Mouse (Mus musculus): Measurements from ENCODE around the gene Tmem53. TPM values are rescaled to one million over a fixed set of nuclear protein-coding genes. Genes with fewer than 3 reads are reported as not detected.

Gene Tmem53
- polyA plus RNA-seq, 1 experiment from 2014 or later = 8.3 TPM

DNA sequence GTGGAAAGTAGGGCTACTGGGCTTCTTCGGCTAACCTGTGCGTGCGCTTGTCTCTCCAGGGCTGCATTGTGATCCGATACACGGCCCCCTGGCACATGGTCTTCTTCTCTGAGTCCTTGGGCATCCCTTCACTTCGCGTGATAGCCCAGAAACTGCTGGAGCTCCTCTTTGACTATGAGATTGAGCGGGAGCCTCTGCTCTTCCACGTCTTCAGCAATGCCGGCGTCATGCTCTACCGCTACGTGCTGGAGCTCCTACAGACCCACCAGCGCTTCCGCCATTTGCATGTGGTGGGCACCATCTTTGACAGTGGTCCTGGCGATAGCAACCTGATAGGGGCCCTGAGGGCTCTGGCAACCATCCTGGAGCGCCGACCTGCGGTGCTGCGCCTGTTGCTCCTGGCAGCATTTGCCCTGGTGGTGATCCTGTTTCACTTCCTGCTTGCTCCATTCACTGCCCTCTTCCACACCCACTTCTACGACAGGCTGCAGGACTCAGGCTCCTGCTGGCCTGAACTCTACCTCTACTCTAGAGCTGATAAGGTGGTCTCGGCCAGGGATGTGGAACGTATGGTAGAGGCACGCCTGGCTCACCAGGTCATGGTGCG, 16.2 kb downstream of the Tmem53 start:
- Histone ChIP-seq H3K4me3 (ENCODE audit: low read depth, low read length) (no peak overlapping the region), H3K4me1 (replicated peaks; ENCODE audit: control insufficient read depth, insufficient read depth, low read length) (peaks cover 11% of the 10 kb centered on the region; the same call in 1 of the 2 replicates), H3K36me3 (ENCODE audit: control insufficient read depth, insufficient read depth, low read length) (peaks cover 17% of the 10 kb centered on the region), H3K4me2 (ENCODE audit: low read length) (no peak overlapping the region), H3K9me3 (ENCODE audit: control insufficient read depth, low read length) (no peaks in the 10 kb centered on the region), H3K27ac (ENCODE audit: low read depth) (no peak overlapping the region), H3K9ac (ENCODE audit: low read length) (no peak overlapping the region), H3K27me3 (replicated peaks; ENCODE audit: control insufficient read depth, insufficient read depth, low read length) (no peaks in the 10 kb centered on the region)
- ATAC-seq (replicated peaks; ENCODE audit: low FRiP score, low TSS enrichment, low read depth) (no peak), DNase-seq (ENCODE audit: low spot score) (no peak)
- 87% methylated on average over 25 of the region's 25 CpGs for WGBS

DNA sequence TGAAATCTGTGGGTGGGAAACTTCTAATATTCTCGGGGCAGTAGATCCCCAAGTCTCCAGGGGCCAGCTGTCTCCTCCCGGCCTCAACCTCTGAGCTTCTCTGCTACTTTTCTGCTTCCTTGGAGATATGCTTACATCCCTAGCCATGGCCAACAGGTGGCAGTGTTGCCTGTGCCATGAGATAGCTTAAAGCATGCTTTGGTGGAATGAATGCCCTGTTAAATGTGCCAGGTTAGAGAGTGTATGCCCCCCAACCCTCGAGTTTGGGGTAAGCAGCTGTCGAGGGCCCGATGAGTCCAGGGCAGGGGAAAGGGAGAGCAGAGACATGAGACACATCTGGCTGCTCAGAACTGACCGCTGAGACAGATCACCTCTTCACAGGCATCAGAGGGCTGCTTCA, 18.5 kb downstream of the Tmem53 start:
- peaks cover 10% of the 10 kb centered on the region for H3K9me3 ChIP-seq (ENCODE audit: control insufficient read depth, low read length)
- ATAC-seq (replicated peaks; ENCODE audit: low FRiP score, low TSS enrichment, low read depth) (peak; percentile 45; the same call in 1 of the 2 replicates), DNase-seq (ENCODE audit: low spot score) (peak; percentile 93)
- no peaks in the 10 kb centered on the region for H3K27me3 ChIP-seq (replicated peaks; ENCODE audit: control insufficient read depth, insufficient read depth, low read length)
- no peak overlapping the region for H3K4me3 ChIP-seq (ENCODE audit: low read depth, low read length)
- peaks cover 36% of the 10 kb centered on the region for H3K36me3 ChIP-seq (ENCODE audit: control insufficient read depth, insufficient read depth, low read length)
- H3K27ac ChIP-seq (ENCODE audit: low read depth) = no peak overlapping the region
- no peak overlapping the region for H3K9ac ChIP-seq (ENCODE audit: low read length)
- peaks cover 12% of the 10 kb centered on the region; the same call in 1 of the 2 replicates for H3K4me1 ChIP-seq (replicated peaks; ENCODE audit: control insufficient read depth, insufficient read depth, low read length)
- no peak overlapping the region for H3K4me2 ChIP-seq (ENCODE audit: low read length)
- 12% methylated on average over 6 of the region's 6 CpGs for WGBS

DNA sequence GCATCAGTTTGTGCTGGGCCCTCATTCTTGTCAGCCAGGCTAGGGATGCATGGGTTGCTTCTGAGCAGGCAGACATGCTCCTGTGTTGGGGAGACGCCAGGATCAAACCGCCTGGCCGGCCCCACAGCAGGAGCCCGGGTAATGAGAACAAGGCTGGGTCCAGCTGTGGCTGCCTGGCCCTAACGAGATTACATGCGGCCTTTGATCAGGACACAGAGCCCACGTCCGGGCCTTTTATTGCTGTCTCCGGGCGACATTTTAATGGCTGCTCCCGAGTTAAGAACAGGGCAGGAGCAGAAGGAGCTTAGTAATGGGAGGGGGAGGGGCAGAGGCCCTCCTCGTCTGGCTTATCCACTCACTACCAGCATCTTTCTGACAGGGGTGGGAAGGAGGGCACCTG, 20.7 kb downstream of the Tmem53 start:
- H3K27me3 ChIP-seq (replicated peaks; ENCODE audit: control insufficient read depth, insufficient read depth, low read length) = no peaks in the 10 kb centered on the region
- H3K9ac ChIP-seq (ENCODE audit: low read length) = no peak overlapping the region
- DNase-seq (ENCODE audit: low spot score) (no peak), ATAC-seq (replicated peaks; ENCODE audit: low FRiP score, low TSS enrichment, low read depth) (0 out of 2 replicates have a peak, but pooled peaks have one; percentile 18)
- WGBS = 21% methylated on average over 12 of the region's 12 CpGs
- H3K9me3 ChIP-seq (ENCODE audit: control insufficient read depth, low read length) = peaks cover 10% of the 10 kb centered on the region
- H3K27ac ChIP-seq (ENCODE audit: low read depth) = no peak overlapping the region
- peaks cover 51% of the 10 kb centered on the region for H3K36me3 ChIP-seq (ENCODE audit: control insufficient read depth, insufficient read depth, low read length)
- peaks cover 20% of the 10 kb centered on the region for H3K4me1 ChIP-seq (replicated peaks; ENCODE audit: control insufficient read depth, insufficient read depth, low read length)
- H3K4me2 ChIP-seq (ENCODE audit: low read length) = no peak overlapping the region
- no peak overlapping the region for H3K4me3 ChIP-seq (ENCODE audit: low read depth, low read length)

GRCm38 (mm10) chr4:117274720-117275119, 23.0 kb downstream of the Tmem53 start:
- Histone ChIP-seq H3K36me3 (ENCODE audit: control insufficient read depth, insufficient read depth, low read length) (peaks cover 67% of the 10 kb centered on the region), H3K9me3 (ENCODE audit: control insufficient read depth, low read length) (peaks cover 10% of the 10 kb centered on the region), H3K4me3 (ENCODE audit: low read depth, low read length) (no peak overlapping the region), H3K27ac (ENCODE audit: low read depth) (no peak overlapping the region), H3K4me2 (ENCODE audit: low read length) (no peak overlapping the region), H3K27me3 (replicated peaks; ENCODE audit: control insufficient read depth, insufficient read depth, low read length) (no peaks in the 10 kb centered on the region), H3K9ac (ENCODE audit: low read length) (no peak overlapping the region), H3K4me1 (replicated peaks; ENCODE audit: control insufficient read depth, insufficient read depth, low read length) (peaks cover 24% of the 10 kb centered on the region)
- 92% methylated on average over 4 of the region's 4 CpGs for WGBS
- DNase-seq (ENCODE audit: low spot score) (no peak), ATAC-seq (replicated peaks; ENCODE audit: low FRiP score, low TSS enrichment, low read depth) (no peak)

- WGBS = 40% methylated on average over 17 of the region's 17 CpGs
- peak; percentile 67 for DNase-seq (ENCODE audit: low spot score)
- Histone ChIP-seq H3K4me3 (ENCODE audit: low read depth, low read length) (no peak overlapping the region), H3K9me3 (ENCODE audit: control insufficient read depth, low read length) (peaks cover 10% of the 10 kb centered on the region), H3K36me3 (ENCODE audit: control insufficient read depth, insufficient read depth, low read length) (peaks cover 81% of the 10 kb centered on the region), H3K9ac (ENCODE audit: low read length) (no peak overlapping the region), H3K4me2 (ENCODE audit: low read length) (no peak overlapping the region), H3K27ac (ENCODE audit: low read depth) (no peak overlapping the region), H3K27me3 (replicated peaks; ENCODE audit: control insufficient read depth, insufficient read depth, low read length) (no peaks in the 10 kb centered on the region), H3K4me1 (replicated peaks; ENCODE audit: control insufficient read depth, insufficient read depth, low read length) (peaks cover 24% of the 10 kb centered on the region)
- ATAC-seq (replicated peaks; ENCODE audit: low FRiP score, low TSS enrichment, low read depth) = peak; percentile 57; the same call in 1 of the 2 replicates
Observed at GRCm38 (mm10) chr4:117276281-117276711, 24.5 kb downstream of the Tmem53 start.

DNA sequence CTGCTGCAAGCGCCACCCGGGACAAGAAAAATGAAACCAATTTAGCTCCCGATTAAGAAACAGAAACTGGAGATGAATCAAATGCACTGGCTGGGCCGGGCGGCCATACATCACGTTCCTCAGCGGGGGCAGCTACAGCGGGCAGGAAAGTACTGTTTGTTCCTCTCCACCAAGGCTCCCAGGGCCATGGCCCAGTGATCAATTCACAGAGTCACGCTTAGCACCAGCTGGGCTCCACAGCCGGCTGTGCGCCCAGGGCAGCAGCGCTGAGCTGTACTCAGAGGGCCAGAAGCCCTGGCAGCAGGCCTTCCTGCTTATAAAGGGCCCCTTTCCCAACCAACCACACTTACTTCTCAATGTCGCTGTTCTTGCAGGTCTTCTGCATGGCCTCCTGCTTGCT, 25.3 kb downstream of the Tmem53 start:
- Histone ChIP-seq H3K9me3 (ENCODE audit: control insufficient read depth, low read length) (peaks cover 10% of the 10 kb centered on the region), H3K9ac (ENCODE audit: low read length) (no peak overlapping the region), H3K4me2 (ENCODE audit: low read length) (no peak overlapping the region), H3K36me3 (ENCODE audit: control insufficient read depth, insufficient read depth, low read length) (peaks cover 81% of the 10 kb centered on the region), H3K27me3 (replicated peaks; ENCODE audit: control insufficient read depth, insufficient read depth, low read length) (no peaks in the 10 kb centered on the region), H3K4me1 (replicated peaks; ENCODE audit: control insufficient read depth, insufficient read depth, low read length) (peaks cover 22% of the 10 kb centered on the region), H3K4me3 (ENCODE audit: low read depth, low read length) (no peak overlapping the region), H3K27ac (ENCODE audit: low read depth) (no peak overlapping the region)
- WGBS = 68% methylated on average over 13 of the region's 13 CpGs
- DNase-seq (ENCODE audit: low spot score) = no peak
- no peak for ATAC-seq (replicated peaks; ENCODE audit: low FRiP score, low TSS enrichment, low read depth)

- DNase-seq (ENCODE audit: low spot score) = no peak
- H3K4me2 ChIP-seq (ENCODE audit: low read length) = no peak overlapping the region
- H3K36me3 ChIP-seq (ENCODE audit: control insufficient read depth, insufficient read depth, low read length) = peaks cover 81% of the 10 kb centered on the region
- no peak overlapping the region for H3K9ac ChIP-seq (ENCODE audit: low read length)
- 91% methylated on average over 7 of the region's 7 CpGs for WGBS
- H3K4me3 ChIP-seq (ENCODE audit: low read depth, low read length) = no peak overlapping the region
- peaks cover 15% of the 10 kb centered on the region; the same call in 1 of the 2 replicates for H3K4me1 ChIP-seq (replicated peaks; ENCODE audit: control insufficient read depth, insufficient read depth, low read length)
- H3K9me3 ChIP-seq (ENCODE audit: control insufficient read depth, low read length) = peaks cover 10% of the 10 kb centered on the region
- no peak overlapping the region for H3K27ac ChIP-seq (ENCODE audit: low read depth)
- no peak for ATAC-seq (replicated peaks; ENCODE audit: low FRiP score, low TSS enrichment, low read depth)
- no peaks in the 10 kb centered on the region for H3K27me3 ChIP-seq (replicated peaks; ENCODE audit: control insufficient read depth, insufficient read depth, low read length)
Observed at GRCm38 (mm10) chr4:117277687-117278086, 25.9 kb downstream of the Tmem53 start.

DNA sequence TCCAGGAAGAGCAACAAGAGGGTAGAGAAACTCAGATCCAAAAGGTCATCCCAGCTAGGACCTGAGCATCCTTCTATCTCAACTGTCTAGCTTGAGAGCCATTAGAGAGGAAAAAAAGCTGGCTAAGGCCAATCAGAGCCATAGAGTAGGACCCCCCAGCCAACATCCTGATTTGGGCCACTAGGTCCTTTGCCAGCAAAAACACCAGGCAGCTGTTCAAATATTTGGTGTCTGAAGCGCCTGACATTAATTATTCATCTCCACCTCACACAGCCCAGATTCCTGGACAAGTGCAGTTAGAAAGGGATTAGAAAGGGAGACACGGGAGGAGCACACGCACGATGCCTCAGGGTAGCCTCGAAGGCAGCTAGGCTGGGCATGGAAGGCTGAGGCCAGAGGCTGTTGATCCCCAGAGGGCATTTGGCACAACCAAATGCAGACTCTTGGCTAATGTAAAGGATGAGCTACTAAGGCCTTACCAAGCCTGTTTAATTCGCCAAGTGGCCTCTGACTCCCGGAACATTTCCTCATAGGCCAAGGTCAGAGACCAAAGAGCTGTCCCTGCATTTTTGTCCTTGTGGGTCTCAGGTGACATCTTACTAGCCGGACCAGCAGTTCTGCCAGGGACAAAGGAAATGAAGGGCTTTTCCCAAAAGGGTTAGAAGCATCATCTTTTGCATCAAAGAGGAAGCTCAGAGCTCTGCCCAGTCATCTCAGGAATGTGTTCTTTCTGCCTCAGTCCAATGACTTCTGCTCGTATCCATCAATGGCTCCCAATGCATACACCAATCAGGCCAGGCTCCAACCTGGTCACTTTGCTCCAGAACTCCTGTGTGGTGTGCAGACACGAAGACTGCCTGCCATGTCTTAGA, 26.9 kb downstream of the Tmem53 start:
- Histone ChIP-seq H3K27ac (ENCODE audit: low read depth) (no peak overlapping the region), H3K4me3 (ENCODE audit: low read depth, low read length) (no peak overlapping the region), H3K9ac (ENCODE audit: low read length) (no peak overlapping the region), H3K4me2 (ENCODE audit: low read length) (no peak overlapping the region), H3K27me3 (replicated peaks; ENCODE audit: control insufficient read depth, insufficient read depth, low read length) (no peaks in the 10 kb centered on the region), H3K9me3 (ENCODE audit: control insufficient read depth, low read length) (peaks cover 10% of the 10 kb centered on the region), H3K36me3 (ENCODE audit: control insufficient read depth, insufficient read depth, low read length) (peaks cover 76% of the 10 kb centered on the region), H3K4me1 (replicated peaks; ENCODE audit: control insufficient read depth, insufficient read depth, low read length) (peaks cover 21% of the 10 kb centered on the region)
- DNase-seq (ENCODE audit: low spot score) (no peak), ATAC-seq (replicated peaks; ENCODE audit: low FRiP score, low TSS enrichment, low read depth) (no peak)
- WGBS = 78% methylated on average over 10 of the region's 10 CpGs
